Comparison of ENCODE assay signal across 18 mouse cellular contexts in the genomic region with DNA sequence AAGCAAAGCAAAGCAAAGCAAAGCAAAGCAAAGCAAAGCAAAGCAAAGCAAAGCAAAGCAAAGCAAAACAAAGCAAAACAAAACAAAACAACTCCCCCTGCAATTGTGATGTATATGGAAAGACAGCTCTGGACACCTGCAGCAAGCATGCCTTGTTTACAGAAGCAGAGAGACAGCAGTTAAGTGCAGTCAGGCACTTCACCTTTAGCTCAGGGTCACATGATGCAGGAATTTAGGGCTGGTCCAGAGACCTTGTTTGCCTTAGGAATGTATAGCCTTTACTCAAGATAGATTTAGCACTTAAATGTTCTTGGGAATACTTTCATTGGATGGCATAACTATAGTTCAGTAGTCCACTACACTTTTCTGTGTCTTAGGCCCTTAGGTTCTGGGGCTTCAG. TPM values are rescaled to one million over a fixed set of nuclear protein-coding genes. Genes with fewer than 3 reads are reported as not detected.
"Had no signal": no experiment of that assay in that cellular context is flagged by ENCODE, and none has a peak within 500 bp of the region (broad histone marks: within the 10 kb centered on the region; RNA-seq: fewer than 3 reads in every experiment).

No protein-coding gene starts in this region.

- H3K4me3 ChIP-seq: intestine, embryonic 15.5 days; limb, embryonic 10.5 days; liver, embryonic 15.5 days; midbrain, embryonic 10.5 days; neural tube, embryonic 13.5 days had no signal

- DNase-seq: kidney, adult 18-20 months; kidney, postnatal 4 days; lung, adult 2 months; lung, postnatal 36 days; midbrain, embryonic 14.5 days; right cerebral cortex, adult 18-20 months; thymus, adult 2 months; thymus, postnatal 25 days had no signal

- H3K36me3 ChIP-seq: intestine, embryonic 15.5 days; limb, embryonic 10.5 days; liver, embryonic 15.5 days; midbrain, embryonic 10.5 days; neural tube, embryonic 13.5 days had no signal

- H3K9me3 ChIP-seq: intestine, embryonic 15.5 days; limb, embryonic 10.5 days; liver, embryonic 15.5 days; midbrain, embryonic 10.5 days; neural tube, embryonic 13.5 days had no signal

- H3K4me1 ChIP-seq: intestine, embryonic 15.5 days; limb, embryonic 10.5 days; liver, embryonic 15.5 days; midbrain, embryonic 10.5 days; neural tube, embryonic 13.5 days had no signal

- H3K27ac ChIP-seq: intestine, embryonic 15.5 days; kidney, postnatal 0 days; limb, embryonic 10.5 days; liver, embryonic 15.5 days; midbrain, embryonic 10.5 days; neural tube, embryonic 13.5 days had no signal

- ATAC-seq: intestine, embryonic 15.5 days; lung, postnatal 0 days had no signal

- H3K27me3 ChIP-seq: intestine, embryonic 15.5 days; liver, embryonic 15.5 days; neural tube, embryonic 13.5 days had no signal

RNA-seq across cellular contexts. Expression of a gene that starts 32.1 kb away (rescaled TPM):
- polyA plus RNA-seq: kidney, postnatal 0 days; limb, embryonic 10.5 days; liver, embryonic 11.5 days; liver, embryonic 15.5 days; midbrain, embryonic 10.5 days; midbrain, embryonic 14.5 days; neural tube, embryonic 13.5 days; stomach, embryonic 14.5 days; testis, adult 2 months had no signal
